Mouse (Mus musculus) heart, embryonic 10.5 days (tissue): Measurements from ENCODE around the gene Fam185a. TPM values are rescaled to one million over a fixed set of nuclear protein-coding genes. Genes with fewer than 3 reads are reported as not detected.

ENCODE experiments used
- polyA plus RNA-seq: library from polyadenylated mRNA; unstranded; fragments of >200 nt; fragmentation: Nextera tagmentation; extraction: Ambion mirVana; gene quantifications from 2 replicates; pipeline ENCODE4 v1.2.1, GENCODE M21; 2016

Fam185a gene
- polyA plus RNA-seq, 1 experiment from 2014 or later: 8.6 TPM

Other genes with a start within 250 kb of the Fam185a start
- 0.73 and 0.78 TPM in 2 replicates for gene Gsap, start 238.7 kb upstream of the Fam185a start, polyA plus RNA-seq
- 14.0 and 26.0 TPM in 2 replicates for gene Fgl2, start 52.3 kb upstream of the Fam185a start, polyA plus RNA-seq
- 1.3 and 2.2 TPM in 2 replicates for gene Ccdc146, start 281 bp upstream of the Fam185a start, polyA plus RNA-seq
- gene Lrrc17, start 118.6 kb downstream of the Fam185a start, polyA plus RNA-seq: 3.0 and 9.9 TPM in 2 replicates
- 0.22 and 0.26 TPM in 2 replicates for gene Fbxl13, start 220.7 kb downstream of the Fam185a start, polyA plus RNA-seq
- 23.0 and 32.8 TPM in 2 replicates for gene Armc10, start 220.9 kb downstream of the Fam185a start, polyA plus RNA-seq